Mouse (Mus musculus): ENCODE measurements around the gene Atp5h. TPM values are rescaled to one million over a fixed set of nuclear protein-coding genes. Genes with fewer than 3 reads are reported as not detected.

Gene Atp5h
- polyA plus RNA-seq, 1 experiment: 23.1 TPM

- H3K4me1 ChIP-seq (ENCODE audit: control insufficient read depth): peaks cover 10% of the 10 kb centered on the region
- H3K9me3 ChIP-seq (ENCODE audit: control insufficient read depth, low read length): no peaks in the 10 kb centered on the region
- peaks cover 65% of the 10 kb centered on the region for H3K27me3 ChIP-seq (ENCODE audit: control insufficient read depth)
- no peaks in the 10 kb centered on the region for H3K36me3 ChIP-seq (ENCODE audit: control insufficient read depth)
- TF ChIP-seq GATA1 (IDR thresholded peaks at IDR 0.05; ENCODE audit: low read length) (no peak), TAL1 (IDR thresholded peaks at IDR 0.05; ENCODE audit: low read length) (no peak)
- no peak overlapping the region for H3K4me3 ChIP-seq (replicated peaks)
Observed at GRCm38 (mm10) chr11:115366039-115366705, 53.6 kb downstream of the Atp5h start.

Other genes with a start within 250 kb of the Atp5h start
- gene Tmem104, start 232.5 kb downstream of the Atp5h start, polyA plus RNA-seq (2012): 0.21 and 0.29 TPM in 2 replicates
- gene Nat9, start 232.1 kb downstream of the Atp5h start, polyA plus RNA-seq (2012): 0.99 and 1.5 TPM in 2 replicates
- gene Grin2c, start 152.7 kb downstream of the Atp5h start, polyA plus RNA-seq (2012): 0.01 TPM in 2 replicates
- gene Fdxr, start 142.9 kb downstream of the Atp5h start, polyA plus RNA-seq (2012): 1.3 and 1.5 TPM in 2 replicates
- gene Fads6, start 122.3 kb downstream of the Atp5h start, polyA plus RNA-seq (2012): 0.01 TPM in 1 of 2 replicates, not detected in the other
- not detected in 2 replicates for gene Otop2, start 112.8 kb downstream of the Atp5h start, polyA plus RNA-seq (2012)
- gene Ush1g, start 97.9 kb downstream of the Atp5h start, polyA plus RNA-seq (2012): not detected in 2 replicates
- gene Otop3, start 85.2 kb downstream of the Atp5h start, polyA plus RNA-seq (2012): not detected in 2 replicates
- 0.03 TPM in 1 of 2 replicates, not detected in the other for gene Hid1, start 52.2 kb downstream of the Atp5h start, polyA plus RNA-seq (2012)
- 0.01 TPM in 1 of 2 replicates, not detected in the other for gene Cdr2l, start 38.0 kb downstream of the Atp5h start, polyA plus RNA-seq (2012)
- 5.7 and 6.6 TPM in 2 replicates for gene Mrpl58, start 16.2 kb downstream of the Atp5h start, polyA plus RNA-seq (2012)
- 1.3 and 1.9 TPM in 2 replicates for gene Kctd2, start 166 bp upstream of the Atp5h start, polyA plus RNA-seq (2012)
- not detected in 2 replicates for gene Trim80, start 20.6 kb upstream of the Atp5h start, polyA plus RNA-seq (2012)
- 0.02 TPM in 1 of 2 replicates, not detected in the other for gene Slc16a5, start 42.5 kb upstream of the Atp5h start, polyA plus RNA-seq (2012)
- 0.73 and 0.87 TPM in 2 replicates for gene Armc7, start 55.7 kb upstream of the Atp5h start, polyA plus RNA-seq (2012)
- gene Nt5c, start 71.9 kb upstream of the Atp5h start, polyA plus RNA-seq (2012): 4.8 and 6.4 TPM in 2 replicates
- 82.3 and 86.6 TPM in 2 replicates for gene Jpt1, start 94.4 kb upstream of the Atp5h start, polyA plus RNA-seq (2012)
- gene Sumo2, start 116.3 kb upstream of the Atp5h start, polyA plus RNA-seq (2012): 31.3 and 32.9 TPM in 2 replicates
- 2.8 and 4.0 TPM in 2 replicates for gene Nup85, start 144.5 kb upstream of the Atp5h start, polyA plus RNA-seq (2012)
- 5.1 and 6.7 TPM in 2 replicates for gene Mrps7, start 184.0 kb upstream of the Atp5h start, polyA plus RNA-seq (2012)
- 0.78 and 0.93 TPM in 2 replicates for gene Gga3, start 184.1 kb upstream of the Atp5h start, polyA plus RNA-seq (2012)
- 3.6 and 4.8 TPM in 2 replicates for gene Mif4gd, start 193.0 kb upstream of the Atp5h start, polyA plus RNA-seq (2012)
- gene Slc25a19, start 208.3 kb upstream of the Atp5h start, polyA plus RNA-seq (2012): 0.99 and 1.3 TPM in 2 replicates

Data from erythroblast, embryonic 14.5 days (primary cell).